Mouse (Mus musculus): ENCODE data around the gene Tmprss9. TPM values are rescaled to one million over a fixed set of nuclear protein-coding genes. Genes with fewer than 3 reads are reported as not detected.

Gene Tmprss9
- total and polyA plus RNA-seq, 2 experiments from 2014 or later: 0.22 to 0.33 TPM

DNA sequence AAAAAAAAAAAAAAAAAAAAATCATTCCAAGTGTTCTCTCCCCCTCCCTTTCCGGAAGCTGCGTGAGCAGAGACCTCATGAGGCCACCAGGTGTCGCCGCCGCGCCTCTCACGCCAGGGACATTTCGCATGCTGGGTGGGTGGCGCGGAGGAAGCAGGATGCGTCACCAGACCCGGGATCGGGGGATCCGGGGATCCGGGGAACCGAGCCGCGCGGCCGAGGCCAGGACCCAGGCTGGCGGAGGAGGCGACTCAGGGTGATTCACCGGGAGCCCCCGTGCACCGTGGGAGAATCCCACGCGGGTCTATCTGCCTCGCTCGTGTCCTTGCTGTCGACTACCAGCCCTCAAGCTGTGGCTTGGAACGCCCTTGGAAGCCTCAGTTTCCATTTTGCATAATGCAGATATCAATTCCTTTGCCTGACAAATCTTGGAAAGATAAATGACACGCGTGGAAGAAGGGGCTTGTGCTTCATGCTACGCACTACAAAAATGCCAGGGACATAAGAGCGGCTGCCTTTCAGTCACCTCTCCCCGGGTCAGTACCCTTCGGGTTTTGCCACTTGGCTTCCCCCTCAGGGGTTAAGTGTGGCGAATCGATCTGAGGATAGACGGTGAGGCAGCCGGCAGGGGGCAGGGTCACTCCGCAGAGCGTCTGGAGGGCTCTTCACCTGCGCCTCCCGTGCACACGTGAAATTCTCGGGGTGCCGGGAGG, 57.1 kb downstream of the Tmprss9 start:
- H3K4me2 ChIP-seq (ENCODE audit: low read depth): peak overlapping the region; percentile 77
- peak overlapping the region; percentile 16 for H3K27ac ChIP-seq (ENCODE audit: low read depth, low read length)
- H3K9me3 ChIP-seq (ENCODE audit: low read length): no peaks in the 10 kb centered on the region
- 3% methylated on average over 48 of the region's 48 CpGs for WGBS
- peaks cover 9% of the 10 kb centered on the region for H3K4me1 ChIP-seq (ENCODE audit: insufficient read depth)
- peak overlapping the region; percentile 49 for H3K9ac ChIP-seq
- ATAC-seq (peak; percentile 66), DNase-seq (peak; percentile 95)
- H3K4me3 ChIP-seq (ENCODE audit: low read depth, low read length): peak overlapping the region; percentile 42
- H3K36me3 ChIP-seq (ENCODE audit: insufficient read depth): no peaks in the 10 kb centered on the region
- peaks cover 37% of the 10 kb centered on the region for H3K27me3 ChIP-seq (ENCODE audit: insufficient read depth, low read length)
- peak; percentile 94 for TF ChIP-seq CTCF (IDR thresholded peaks at IDR 0.05; ENCODE audit: low read depth)

DNA sequence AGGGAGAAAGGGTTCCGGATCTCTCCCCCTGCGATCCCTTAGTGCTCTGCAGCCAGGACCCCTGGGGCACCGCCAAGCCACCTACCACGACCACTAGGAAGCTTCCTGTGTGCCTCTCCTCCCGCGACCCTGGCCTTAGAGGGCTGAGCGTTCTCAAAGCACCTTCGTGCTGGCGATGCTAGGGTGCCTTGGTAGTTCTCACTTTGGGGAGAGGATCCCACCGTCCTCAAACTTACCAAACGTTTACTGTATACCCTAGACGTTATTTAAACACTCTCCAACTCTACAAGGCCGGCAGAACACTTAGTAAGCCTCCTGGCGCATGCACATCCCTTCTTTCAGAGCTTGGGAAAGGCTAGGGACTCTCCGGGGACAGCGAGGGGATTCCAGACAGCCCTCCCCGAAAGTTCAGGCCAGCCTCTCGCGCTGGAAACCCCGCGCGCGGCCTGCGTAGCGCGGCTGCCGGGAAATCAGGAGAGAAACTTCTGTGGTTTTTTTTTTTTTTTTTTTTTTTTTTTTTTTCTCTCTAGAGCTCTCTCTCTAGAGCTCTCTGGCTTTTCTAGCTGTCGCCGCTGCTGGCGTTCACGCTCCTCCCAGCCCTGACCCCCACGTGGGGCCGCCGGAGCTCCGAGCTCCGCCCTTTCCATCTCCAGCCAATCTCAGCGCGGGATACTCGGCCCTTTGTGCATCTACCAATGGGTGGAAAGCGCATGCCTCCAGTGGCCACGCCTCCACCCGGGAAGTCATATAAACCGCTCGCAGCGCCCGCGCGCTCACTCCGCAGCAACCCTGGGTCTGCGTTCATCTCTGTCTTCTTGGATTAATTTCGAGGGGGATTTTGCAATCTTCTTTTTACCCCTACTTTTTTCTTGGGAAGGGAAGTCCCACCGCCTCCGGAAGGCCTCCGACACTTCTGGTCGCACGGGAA, 57.9 kb downstream of the Tmprss9 start, which contains the start of gene Gadd45b:
Gene Gadd45b, plus strand, starts transcription at position 775 of the 928 bp plus-strand sequence.
- peak within 1 kb of the TSS; percentile 42 for H3K4me3 ChIP-seq (ENCODE audit: low read depth, low read length)
- H3K27ac ChIP-seq (ENCODE audit: low read depth, low read length): peak within 1 kb of the TSS; percentile 16
- no peaks in the 10 kb centered on the region for H3K9me3 ChIP-seq (ENCODE audit: low read length)
- ATAC-seq: peak; percentile 94
- peak; percentile 98 for DNase-seq
- peak within 1 kb of the TSS; percentile 51 for H3K9ac ChIP-seq
- no peak for TF ChIP-seq CTCF (IDR thresholded peaks at IDR 0.05; ENCODE audit: low read depth)
- peaks cover 9% of the 10 kb centered on the region for H3K4me1 ChIP-seq (ENCODE audit: insufficient read depth)
- under 1% methylated on average over 56 of the region's 56 CpGs for WGBS
- H3K27me3 ChIP-seq (ENCODE audit: insufficient read depth, low read length): peaks cover 45% of the 10 kb centered on the region
- peak within 1 kb of the TSS; percentile 77 for H3K4me2 ChIP-seq (ENCODE audit: low read depth)
- H3K36me3 ChIP-seq (ENCODE audit: insufficient read depth): no peaks in the 10 kb centered on the region

DNA sequence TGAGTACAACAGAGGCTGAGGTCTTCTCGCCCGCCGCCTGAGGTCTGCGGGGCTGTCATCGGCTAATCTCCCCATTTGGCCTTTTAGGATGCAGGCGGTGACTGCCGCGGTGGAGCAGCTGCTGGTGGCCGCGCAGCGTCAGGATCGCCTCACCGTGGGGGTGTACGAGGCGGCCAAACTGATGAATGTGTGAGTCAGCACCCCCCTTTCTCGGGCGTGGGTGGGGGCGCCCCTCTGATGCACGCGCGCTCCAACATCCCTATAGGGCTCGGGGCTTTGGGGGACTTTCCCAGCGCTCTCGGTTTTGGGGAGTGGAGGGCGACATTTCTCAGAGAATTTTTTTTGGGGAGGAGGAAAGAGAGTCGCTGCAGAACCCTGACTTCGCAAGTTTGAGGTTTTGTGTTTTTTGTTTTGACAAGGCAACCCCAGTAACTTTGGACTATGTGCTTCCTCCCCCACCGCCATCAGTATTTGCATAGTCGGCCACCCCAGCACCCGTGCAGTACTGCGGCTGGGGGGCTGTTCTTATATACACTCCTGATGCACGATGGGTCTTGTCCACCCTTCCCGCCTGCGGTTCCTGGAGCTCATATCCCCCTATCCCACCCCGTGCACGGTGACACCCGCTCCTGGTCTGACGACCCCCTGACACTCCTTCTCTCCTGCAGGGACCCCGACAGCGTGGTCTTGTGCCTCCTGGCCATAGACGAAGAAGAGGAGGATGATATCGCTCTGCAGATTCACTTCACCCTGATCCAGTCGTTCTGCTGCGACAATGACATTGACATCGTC, 58.9 kb downstream of the Tmprss9 start:
- no peak for ATAC-seq
- 2% methylated on average over 44 of the region's 45 CpGs for WGBS

DNA sequence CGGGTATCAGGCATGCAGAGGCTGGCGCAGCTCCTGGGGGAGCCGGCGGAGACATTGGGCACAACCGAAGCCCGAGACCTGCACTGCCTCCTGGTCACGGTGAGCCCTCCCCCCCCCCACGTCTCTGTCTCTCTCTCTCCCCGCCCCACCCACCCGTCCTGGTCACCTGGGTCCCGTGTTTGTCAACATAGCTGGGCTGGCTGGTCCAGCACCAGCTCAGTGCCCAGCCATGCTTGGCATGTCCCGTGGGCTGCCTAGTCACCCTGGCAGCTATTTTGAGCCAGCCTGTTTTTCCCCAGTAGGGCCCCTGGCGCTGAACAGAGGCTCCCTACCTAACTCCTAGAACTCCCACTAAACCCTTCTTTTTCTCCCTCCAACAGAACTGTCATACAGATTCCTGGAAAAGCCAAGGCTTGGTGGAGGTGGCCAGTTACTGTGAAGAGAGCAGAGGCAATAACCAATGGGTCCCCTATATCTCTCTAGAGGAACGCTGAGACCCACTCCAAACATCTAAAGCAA, 59.6 kb downstream of the Tmprss9 start:
- H3K9ac ChIP-seq: no peak overlapping the region

More for the DNA sequence above, 58.9 kb downstream of the Tmprss9 start:
- DNase-seq: no peak
- H3K27ac ChIP-seq (ENCODE audit: low read depth, low read length): no peak overlapping the region
- H3K4me1 ChIP-seq (ENCODE audit: insufficient read depth): peaks cover 9% of the 10 kb centered on the region
- TF ChIP-seq CTCF (IDR thresholded peaks at IDR 0.05; ENCODE audit: low read depth): no peak
- H3K9me3 ChIP-seq (ENCODE audit: low read length): no peaks in the 10 kb centered on the region
- H3K27me3 ChIP-seq (ENCODE audit: insufficient read depth, low read length): peaks cover 48% of the 10 kb centered on the region
- H3K9ac ChIP-seq: peak overlapping the region; percentile 51
- no peaks in the 10 kb centered on the region for H3K36me3 ChIP-seq (ENCODE audit: insufficient read depth)
- peak overlapping the region; percentile 42 for H3K4me3 ChIP-seq (ENCODE audit: low read depth, low read length)
- H3K4me2 ChIP-seq (ENCODE audit: low read depth): peak overlapping the region; percentile 77

DNA sequence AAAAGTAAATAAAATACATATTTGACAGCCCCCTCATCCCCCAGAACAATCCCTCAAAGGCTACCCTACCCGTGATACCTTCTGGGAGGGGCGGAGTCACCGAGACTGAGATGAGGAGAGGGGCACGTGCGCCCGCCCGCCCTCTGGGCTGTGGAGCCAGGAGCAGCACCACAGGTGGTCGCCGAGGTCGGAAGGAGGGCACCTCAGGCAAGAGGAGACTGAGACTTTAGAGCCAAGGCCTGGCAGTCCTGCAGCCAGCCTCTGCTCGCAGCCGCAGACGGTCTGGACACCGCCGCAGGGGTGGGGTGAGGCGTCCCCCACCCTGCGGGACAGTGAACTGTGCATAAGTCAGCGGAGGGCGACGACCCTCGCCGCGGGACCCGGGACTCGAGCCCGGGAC, 60.0 kb downstream of the Tmprss9 start:
- Histone ChIP-seq H3K9ac (no peak overlapping the region), H3K4me2 (ENCODE audit: low read depth) (peak overlapping the region; percentile 77), H3K4me3 (ENCODE audit: low read depth, low read length) (peak overlapping the region; percentile 6; the same call in 1 of the 2 replicates), H3K27me3 (ENCODE audit: insufficient read depth, low read length) (peaks cover 48% of the 10 kb centered on the region), H3K9me3 (ENCODE audit: low read length) (no peaks in the 10 kb centered on the region), H3K4me1 (ENCODE audit: insufficient read depth) (peaks cover 9% of the 10 kb centered on the region), H3K27ac (ENCODE audit: low read depth, low read length) (no peak overlapping the region), H3K36me3 (ENCODE audit: insufficient read depth) (no peaks in the 10 kb centered on the region)
- 5% methylated on average over 26 of the region's 26 CpGs for WGBS
- no peak for DNase-seq
- no peak for TF ChIP-seq CTCF (IDR thresholded peaks at IDR 0.05; ENCODE audit: low read depth)
- no peak for ATAC-seq

More for the DNA sequence above, 59.6 kb downstream of the Tmprss9 start:
- H3K4me1 ChIP-seq (ENCODE audit: insufficient read depth): peaks cover 9% of the 10 kb centered on the region
- no peak for TF ChIP-seq CTCF (IDR thresholded peaks at IDR 0.05; ENCODE audit: low read depth)
- H3K9me3 ChIP-seq (ENCODE audit: low read length): no peaks in the 10 kb centered on the region
- H3K4me2 ChIP-seq (ENCODE audit: low read depth): peak overlapping the region; percentile 77
- no peak overlapping the region for H3K27ac ChIP-seq (ENCODE audit: low read depth, low read length)
- 5% methylated on average over 13 of the region's 14 CpGs for WGBS
- no peak for ATAC-seq
- peaks cover 48% of the 10 kb centered on the region for H3K27me3 ChIP-seq (ENCODE audit: insufficient read depth, low read length)
- H3K4me3 ChIP-seq (ENCODE audit: low read depth, low read length): peak overlapping the region; percentile 42
- DNase-seq: no peak
- no peaks in the 10 kb centered on the region for H3K36me3 ChIP-seq (ENCODE audit: insufficient read depth)

DNA sequence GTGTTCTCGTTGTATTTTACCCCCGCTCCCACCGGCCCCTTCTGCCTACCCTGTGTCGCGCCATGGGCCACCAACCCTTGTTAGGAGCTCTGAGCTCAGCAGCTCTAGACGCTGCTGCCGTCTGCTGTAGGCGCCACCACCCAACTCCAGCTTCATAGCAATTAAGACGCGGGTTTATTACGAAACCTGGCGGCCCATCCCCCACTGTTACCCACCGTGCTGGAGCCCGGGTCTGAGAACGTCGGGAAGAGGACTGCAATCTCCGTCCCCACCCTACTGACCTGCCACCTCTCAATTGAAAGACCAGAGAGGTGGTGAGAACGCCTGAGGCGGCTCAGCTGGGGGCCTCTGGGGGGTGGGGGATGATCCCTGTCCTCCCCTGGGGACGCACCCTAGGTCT, 60.6 kb downstream of the Tmprss9 start:
- Histone ChIP-seq H3K9me3 (ENCODE audit: low read length) (no peaks in the 10 kb centered on the region), H3K4me1 (ENCODE audit: insufficient read depth) (peaks cover 9% of the 10 kb centered on the region), H3K4me3 (ENCODE audit: low read depth, low read length) (peak overlapping the region; percentile 6; the same call in 1 of the 2 replicates), H3K9ac (no peak overlapping the region), H3K36me3 (ENCODE audit: insufficient read depth) (no peaks in the 10 kb centered on the region), H3K27ac (ENCODE audit: low read depth, low read length) (no peak overlapping the region), H3K27me3 (ENCODE audit: insufficient read depth, low read length) (peaks cover 48% of the 10 kb centered on the region), H3K4me2 (ENCODE audit: low read depth) (peak overlapping the region; percentile 77)
- TF ChIP-seq CTCF (IDR thresholded peaks at IDR 0.05; ENCODE audit: low read depth): no peak
- DNase-seq: peak; percentile 71
- 1% methylated on average over 20 of the region's 20 CpGs for WGBS
- ATAC-seq: no peak
